Mouse (Mus musculus) embryonic facial prominence, embryonic 11.5 days (tissue): ENCODE results near the gene Fgfr2. TPM values are rescaled to one million over a fixed set of nuclear protein-coding genes. Genes with fewer than 3 reads are reported as not detected.

Experiments used
- ATAC-seq: fragments of 200-750 bp; cut with Nextera tagmentation; replicated peaks from 2 replicates; pipeline ENCODE4 v1.8.0; 2017; ENCODE audit warnings: low read depth; ENCODE audit not compliant: insufficient number of reproducible peaks, low FRiP score, low TSS enrichment
- DNase-seq: peaks from one replicate; pipeline ENCODE4 v3.0.0-alpha.2; 2015; ENCODE audit warnings: low spot score
- H3K27ac ChIP-seq: fragments of 300-500 bp; sonication (generic); replicated peaks from 2 replicates; pipeline ENCODE4 v1.5.1; 2014; ENCODE audit warnings: mild to moderate bottlenecking, low read depth, low read length, control low read depth
- H3K27me3 ChIP-seq: fragments of 300-500 bp; sonication (generic); 2 replicates; pipeline ENCODE4 v1.6.1; 2014; ENCODE audit warnings: mild to moderate bottlenecking, low read length, moderate library complexity, mixed read lengths; ENCODE audit not compliant: control insufficient read depth, insufficient read depth
- H3K36me3 ChIP-seq: fragments of 300-500 bp; sonication (generic); replicated peaks from 2 replicates; pipeline ENCODE4 v1.6.1; 2014; ENCODE audit warnings: low read depth, mild to moderate bottlenecking, low read length, moderate library complexity, mixed read lengths; ENCODE audit not compliant: control insufficient read depth, insufficient read depth
- H3K4me1 ChIP-seq: fragments of 300-500 bp; sonication (generic); 2 replicates; pipeline ENCODE4 v1.6.1; 2014; ENCODE audit warnings: low read length, mixed read lengths; ENCODE audit not compliant: control insufficient read depth, insufficient read depth
- H3K4me2 ChIP-seq: fragments of 300-500 bp; sonication (generic); 2 replicates; pipeline ENCODE4 v1.6.1; 2014; ENCODE audit warnings: low read depth, mild to moderate bottlenecking, control low read depth, low read length, moderate library complexity
- H3K4me3 ChIP-seq: fragments of 300-500 bp; sonication (generic); 2 replicates; pipeline ENCODE4 v1.5.1; 2014; ENCODE audit warnings: low read depth, low read length, control low read depth
- H3K9ac ChIP-seq: fragments of 300-500 bp; sonication (generic); replicated peaks from 2 replicates; pipeline ENCODE4 v1.6.1; 2014; ENCODE audit warnings: mild to moderate bottlenecking, control low read depth, low read length
- H3K9me3 ChIP-seq: fragments of 300-500 bp; sonication (generic); replicated peaks from 2 replicates; pipeline ENCODE4 v1.6.1; 2016; ENCODE audit warnings: mild to moderate bottlenecking, low read length, inconsistent platforms, mixed read lengths; ENCODE audit not compliant: control insufficient read depth
- WGBS: fragments of 180-500 bp; shearing (Covaris S2); extraction: QIAGEN DNeasy Blood & Tissue Kit; methylation state at CpG from one replicate; pipeline ENCODE4 v1.1.7; 2014; 5-methylcytosine and 5-hydroxymethylcytosine counted together
- polyA plus RNA-seq: library from polyadenylated mRNA; unstranded; fragments of >200 nt; fragmentation: Nextera tagmentation; extraction: Ambion mirVana; gene quantifications from 2 replicates; pipeline ENCODE4 v1.2.1, GENCODE M21; 2014

The Fgfr2 gene
- polyA plus RNA-seq, 1 experiment from 2014 or later: 75.6 TPM

DNA sequence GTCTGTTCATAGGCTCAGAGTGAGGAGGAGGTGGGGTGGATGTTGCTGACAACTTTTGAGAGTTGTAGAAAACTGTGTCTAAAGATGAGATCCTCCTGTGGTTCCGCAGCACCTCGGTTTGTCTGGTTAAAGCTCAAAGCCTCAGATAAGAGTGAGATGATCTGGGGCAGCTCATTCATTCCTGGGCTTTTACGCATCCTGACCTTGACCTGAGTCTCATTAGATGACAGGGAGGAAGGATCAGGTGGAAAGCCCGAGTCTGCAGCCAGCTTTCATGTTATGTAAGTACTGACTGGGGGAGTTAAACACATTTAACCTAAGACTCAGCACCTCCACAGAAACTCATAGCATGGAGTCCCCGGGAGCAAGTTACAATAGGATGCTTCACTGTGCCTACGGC lies 1096.5 kb downstream of the Fgfr2 start:
- 62% methylated on average over 6 of the region's 6 CpGs for WGBS
- DNase-seq (no peak), ATAC-seq (no peak)
- Histone ChIP-seq H3K4me3 (no peak overlapping the region), H3K4me2 (no peak overlapping the region), H3K9me3 (no peaks in the 10 kb centered on the region), H3K9ac (no peak overlapping the region), H3K4me1 (no peaks in the 10 kb centered on the region), H3K36me3 (no peaks in the 10 kb centered on the region), H3K27me3 (no peaks in the 10 kb centered on the region), H3K27ac (no peak overlapping the region)

DNA sequence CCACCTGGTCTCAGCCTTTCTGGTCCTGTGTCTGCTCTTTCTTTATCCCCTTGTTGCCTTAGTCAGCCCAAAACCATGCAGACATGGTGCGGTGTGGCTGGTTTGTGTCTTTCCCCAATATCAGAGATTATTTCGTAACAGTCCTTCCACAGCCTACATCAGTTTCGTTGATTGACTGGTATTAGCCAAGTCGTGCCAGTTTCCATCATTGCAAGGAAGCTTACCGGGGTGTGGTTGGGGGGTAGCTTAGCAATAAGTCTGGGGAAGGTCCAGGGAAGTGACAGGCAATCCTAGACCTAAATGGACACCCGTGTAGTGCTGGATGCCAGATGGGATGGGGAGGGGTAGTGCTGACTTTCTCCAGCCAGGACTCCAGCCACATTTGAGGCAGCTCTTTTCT lies 1097.6 kb downstream of the Fgfr2 start:
- 60% methylated on average over 6 of the region's 6 CpGs for WGBS

GRCm38 (mm10) chr7:132015933-132016332 lies 1107.2 kb downstream of the Fgfr2 start:
- Histone ChIP-seq H3K36me3 (no peaks in the 10 kb centered on the region), H3K4me3 (no peak overlapping the region), H3K4me2 (no peak overlapping the region), H3K4me1 (no peaks in the 10 kb centered on the region; the same call in 1 of the 2 replicates), H3K9me3 (no peaks in the 10 kb centered on the region), H3K27me3 (no peaks in the 10 kb centered on the region), H3K9ac (no peak overlapping the region), H3K27ac (no peak overlapping the region)
- no peak for DNase-seq
- 72% methylated on average over 3 of the region's 3 CpGs for WGBS
- ATAC-seq: no peak

More for the DNA sequence above, 1097.6 kb downstream of the Fgfr2 start:
- H3K27ac ChIP-seq: no peak overlapping the region
- ATAC-seq (no peak), DNase-seq (no peak)
- no peaks in the 10 kb centered on the region for H3K4me1 ChIP-seq
- no peak overlapping the region for H3K4me2 ChIP-seq
- no peak overlapping the region for H3K4me3 ChIP-seq
- no peak overlapping the region for H3K9ac ChIP-seq
- H3K9me3 ChIP-seq: no peaks in the 10 kb centered on the region
- H3K36me3 ChIP-seq: no peaks in the 10 kb centered on the region
- no peaks in the 10 kb centered on the region for H3K27me3 ChIP-seq

DNA sequence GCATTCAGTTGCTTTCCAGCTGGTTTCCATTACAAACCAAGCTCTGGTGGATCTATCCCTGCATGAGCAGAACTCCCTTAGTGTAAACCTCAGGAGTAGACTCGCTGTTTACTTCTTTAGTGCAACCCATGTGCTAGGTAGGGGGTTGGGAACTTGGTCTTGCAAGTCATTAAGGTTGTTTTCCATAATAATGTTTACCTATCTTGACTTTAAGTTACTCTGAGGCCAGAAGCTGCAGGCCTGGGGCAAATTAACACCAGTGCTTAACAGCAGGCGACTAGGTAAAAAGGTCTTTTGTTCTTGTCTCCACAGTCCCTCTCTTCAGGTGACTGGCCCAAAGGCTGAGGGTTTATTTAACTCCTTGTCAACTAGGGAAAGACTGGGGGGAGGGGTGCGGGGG lies 1108.0 kb downstream of the Fgfr2 start:
- DNase-seq: peak; percentile 52
- H3K9ac ChIP-seq: no peak overlapping the region
- H3K9me3 ChIP-seq: no peaks in the 10 kb centered on the region
- no peak for ATAC-seq
- H3K27me3 ChIP-seq: no peaks in the 10 kb centered on the region
- WGBS: 5% methylated on average over 3 of the region's 3 CpGs
- H3K36me3 ChIP-seq: no peaks in the 10 kb centered on the region
- no peak overlapping the region for H3K4me2 ChIP-seq
- no peaks in the 10 kb centered on the region; the same call in 1 of the 2 replicates for H3K4me1 ChIP-seq
- H3K27ac ChIP-seq: no peak overlapping the region
- H3K4me3 ChIP-seq: no peak overlapping the region

DNA sequence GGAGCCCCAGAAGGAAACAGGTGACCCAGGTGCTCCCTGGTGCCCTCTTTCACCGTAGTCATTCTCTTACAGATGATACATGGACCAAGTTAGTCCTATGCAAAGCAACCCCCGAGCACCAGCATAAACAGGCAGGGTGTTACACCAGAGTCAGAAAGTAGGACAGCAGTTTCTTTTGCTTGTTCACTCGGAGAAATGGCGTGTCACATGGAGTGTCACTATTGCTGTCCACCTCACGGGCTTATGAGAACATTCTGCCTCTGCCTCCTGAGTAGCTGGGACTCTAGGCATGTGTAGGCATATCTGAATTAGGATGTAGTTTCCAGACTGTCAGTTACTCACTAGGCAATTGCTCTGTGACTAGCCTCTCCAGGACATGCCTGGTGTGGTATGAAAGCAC lies 1109.2 kb downstream of the Fgfr2 start:
- H3K9ac ChIP-seq: no peak overlapping the region
- no peaks in the 10 kb centered on the region for H3K27me3 ChIP-seq
- no peak for DNase-seq
- no peak for ATAC-seq
- H3K4me1 ChIP-seq: no peaks in the 10 kb centered on the region; the same call in 1 of the 2 replicates
- 80% methylated on average over 5 of the region's 5 CpGs for WGBS
- no peaks in the 10 kb centered on the region for H3K36me3 ChIP-seq
- H3K4me3 ChIP-seq: no peak overlapping the region
- H3K4me2 ChIP-seq: no peak overlapping the region
- H3K27ac ChIP-seq: no peak overlapping the region
- H3K9me3 ChIP-seq: no peaks in the 10 kb centered on the region

DNA sequence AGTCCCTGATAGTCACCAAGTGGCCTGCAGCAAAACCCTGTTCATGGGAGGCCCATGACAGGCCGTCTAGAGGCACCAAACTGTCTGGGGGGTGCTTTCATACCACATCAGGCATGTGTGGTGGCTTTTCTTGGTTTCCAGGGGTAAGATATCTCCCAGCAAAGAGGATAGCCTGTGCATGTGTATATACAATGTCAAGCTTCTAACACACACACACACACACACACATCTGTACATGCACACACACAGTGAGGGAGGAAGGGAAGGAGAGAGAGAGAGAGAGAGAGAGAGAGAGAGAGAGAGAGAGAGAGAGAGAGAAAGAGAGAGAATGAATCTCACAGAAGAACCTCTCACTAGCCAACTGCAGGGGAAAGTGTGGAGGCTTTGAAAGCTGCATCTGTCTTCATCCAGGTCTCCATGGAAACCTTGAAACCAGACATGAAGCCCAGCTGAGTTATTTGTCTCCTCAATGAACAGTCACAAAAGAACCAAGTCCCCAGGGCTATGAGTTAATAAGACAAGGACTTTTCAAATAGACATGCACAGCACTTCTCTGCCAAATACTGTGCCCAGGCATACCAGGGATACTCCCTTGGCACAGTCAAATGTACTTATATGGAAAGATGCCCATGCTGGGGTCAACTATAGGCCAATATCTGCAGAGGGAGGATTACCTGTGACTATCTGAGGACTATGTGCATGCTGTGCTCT lies 1110.0 kb downstream of the Fgfr2 start:
- Histone ChIP-seq H3K9ac (no peak overlapping the region), H3K4me2 (no peak overlapping the region), H3K9me3 (no peaks in the 10 kb centered on the region), H3K4me3 (no peak overlapping the region), H3K4me1 (no peaks in the 10 kb centered on the region; the same call in 1 of the 2 replicates), H3K27ac (no peak overlapping the region), H3K27me3 (no peaks in the 10 kb centered on the region), H3K36me3 (no peaks in the 10 kb centered on the region)
- WGBS: 20% methylated on average over 1 of the region's 1 CpGs
- peak; percentile 24 for DNase-seq
- ATAC-seq: no peak

DNA sequence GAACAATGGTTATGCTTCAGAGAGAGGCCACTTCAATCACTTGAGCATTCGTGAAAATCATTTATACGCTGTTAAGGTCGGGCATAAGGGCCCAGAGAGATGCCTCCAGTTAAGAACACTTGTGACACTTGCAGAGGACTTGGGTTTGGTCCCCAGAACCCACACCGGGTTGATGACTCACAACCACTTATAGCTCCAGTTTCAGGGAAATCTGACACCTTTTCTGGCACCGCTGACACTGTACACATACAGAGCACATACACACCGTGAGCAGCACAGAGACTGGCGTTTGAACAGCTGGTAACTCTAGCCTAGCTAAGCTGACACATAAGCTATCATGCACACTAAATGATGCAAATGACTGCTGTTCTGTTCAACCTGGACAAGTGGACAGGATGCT lies 1114.1 kb downstream of the Fgfr2 start:
- Histone ChIP-seq H3K9me3 (no peaks in the 10 kb centered on the region), H3K27me3 (no peaks in the 10 kb centered on the region), H3K36me3 (no peaks in the 10 kb centered on the region), H3K4me3 (no peak overlapping the region), H3K4me1 (no peaks in the 10 kb centered on the region; the same call in 1 of the 2 replicates), H3K9ac (no peak overlapping the region), H3K4me2 (no peak overlapping the region), H3K27ac (no peak overlapping the region)
- DNase-seq (no peak), ATAC-seq (no peak)
- 69% methylated on average over 7 of the region's 7 CpGs for WGBS

DNA sequence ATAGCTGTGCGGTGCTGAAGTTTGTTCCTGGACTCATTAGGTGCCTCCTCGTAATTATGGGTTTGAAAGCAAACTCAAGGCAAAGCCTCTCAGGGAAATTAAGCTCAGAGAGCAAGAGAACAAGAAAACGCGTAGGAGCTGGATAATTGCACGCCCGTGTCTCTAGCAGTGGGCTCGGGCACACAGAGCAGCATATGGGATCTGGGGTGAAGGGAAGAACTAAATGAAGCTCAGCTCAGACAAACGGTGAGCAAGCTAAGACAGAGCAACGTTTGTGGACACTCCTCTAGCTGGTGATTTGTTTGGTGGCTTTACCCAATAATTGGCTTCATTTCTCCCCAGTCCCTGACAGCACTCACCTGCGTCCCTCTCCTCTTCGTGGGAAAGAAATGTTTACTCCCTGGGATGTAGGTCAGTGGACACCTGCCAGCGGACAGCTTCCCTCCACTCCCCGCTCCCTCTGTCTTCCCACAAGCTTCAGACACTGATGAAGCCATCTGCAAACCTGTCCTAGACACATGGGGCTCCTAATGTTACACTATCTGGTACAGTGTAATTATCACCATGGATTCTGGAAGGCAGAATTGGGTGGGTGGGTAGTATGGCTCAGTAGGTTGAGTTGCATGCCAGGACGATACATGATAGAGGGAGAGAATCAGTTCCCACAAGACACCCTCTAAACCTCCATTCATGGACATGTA lies 1117.0 kb downstream of the Fgfr2 start:
- Histone ChIP-seq H3K9me3 (no peaks in the 10 kb centered on the region), H3K4me3 (no peak overlapping the region), H3K36me3 (no peaks in the 10 kb centered on the region), H3K4me2 (no peak overlapping the region), H3K27ac (no peak overlapping the region), H3K4me1 (no peaks in the 10 kb centered on the region), H3K9ac (no peak overlapping the region), H3K27me3 (no peaks in the 10 kb centered on the region)
- DNase-seq (no peak), ATAC-seq (no peak)
- WGBS: 60% methylated on average over 14 of the region's 14 CpGs
